Mouse (Mus musculus): ENCODE data around the gene Vps29. TPM values are rescaled to one million over a fixed set of nuclear protein-coding genes. Genes with fewer than 3 reads are reported as not detected.
A peak's percentile ranks its signal among the peaks of the same experiment; 100 is the strongest.

The Vps29 gene
- polyA plus RNA-seq, 1 experiment = 180 TPM

GRCm38 (mm10) chr5:122402160-122402559, 48.0 kb downstream of the Vps29 start:
- no peak overlapping the region for H3K27ac ChIP-seq (ENCODE audit: insufficient read depth, low read length)
- no peaks in the 10 kb centered on the region for H3K27me3 ChIP-seq (ENCODE audit: control insufficient read depth, insufficient read depth, low read length)
- H3K4me3 ChIP-seq (replicated peaks; ENCODE audit: insufficient read depth, low read depth, low read length) = no peak overlapping the region
- no peak for TF ChIP-seq CTCF (IDR thresholded peaks at IDR 0.05; ENCODE audit: borderline replicate concordance, insufficient read depth, low read depth, low read length)
- TF ChIP-seq POLR2A (IDR thresholded peaks at IDR 0.05; ENCODE audit: borderline replicate concordance, insufficient read depth, low read length) = no peak
- peaks cover 15% of the 10 kb centered on the region; the same call in 1 of the 2 replicates for H3K4me1 ChIP-seq (ENCODE audit: control insufficient read depth, insufficient read depth, low read length)
- WGBS = 47% methylated on average over 13 of the region's 13 CpGs
- no peak for DNase-seq

DNA sequence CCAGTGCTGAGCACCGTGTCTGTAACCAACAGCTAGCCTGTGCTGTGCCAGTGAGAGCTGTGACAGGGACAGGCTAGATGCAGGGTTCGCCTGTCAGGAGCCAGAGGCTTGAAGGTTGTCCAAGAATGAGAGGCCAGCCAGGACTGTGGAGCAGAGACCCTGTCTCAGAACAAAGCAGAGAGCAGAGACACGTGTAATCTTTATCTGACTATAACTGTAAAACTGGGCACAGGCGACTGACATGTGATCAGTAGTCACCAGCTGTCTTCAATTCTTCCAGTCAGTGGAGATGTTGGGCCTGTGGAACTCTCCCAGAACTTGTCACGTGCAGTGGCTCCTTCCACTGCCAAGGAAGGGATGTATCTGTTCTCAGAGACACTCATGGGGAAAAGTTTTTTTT, 48.6 kb downstream of the Vps29 start:
- H3K27me3 ChIP-seq (ENCODE audit: control insufficient read depth, insufficient read depth, low read length) = no peaks in the 10 kb centered on the region
- WGBS = 15% methylated on average over 5 of the region's 5 CpGs
- H3K4me1 ChIP-seq (ENCODE audit: control insufficient read depth, insufficient read depth, low read length) = peaks cover 15% of the 10 kb centered on the region; the same call in 1 of the 2 replicates
- H3K27ac ChIP-seq (ENCODE audit: insufficient read depth, low read length) = no peak overlapping the region
- DNase-seq = peak in 1 of 2 experiments; percentile 45
- TF ChIP-seq POLR2A (IDR thresholded peaks at IDR 0.05; ENCODE audit: borderline replicate concordance, insufficient read depth, low read length) (no peak), CTCF (IDR thresholded peaks at IDR 0.05; ENCODE audit: borderline replicate concordance, insufficient read depth, low read depth, low read length) (no peak)
- H3K4me3 ChIP-seq (replicated peaks; ENCODE audit: insufficient read depth, low read depth, low read length) = no peak overlapping the region

GRCm38 (mm10) chr5:122403362-122403761, 49.2 kb downstream of the Vps29 start:
- no peak for TF ChIP-seq CTCF (IDR thresholded peaks at IDR 0.05; ENCODE audit: borderline replicate concordance, insufficient read depth, low read depth, low read length)
- no peak for TF ChIP-seq POLR2A (IDR thresholded peaks at IDR 0.05; ENCODE audit: borderline replicate concordance, insufficient read depth, low read length)
- no peak for DNase-seq
- Histone ChIP-seq H3K4me3 (replicated peaks; ENCODE audit: insufficient read depth, low read depth, low read length) (no peak overlapping the region), H3K27ac (ENCODE audit: insufficient read depth, low read length) (no peak overlapping the region), H3K4me1 (ENCODE audit: control insufficient read depth, insufficient read depth, low read length) (peaks cover 15% of the 10 kb centered on the region; the same call in 1 of the 2 replicates), H3K27me3 (ENCODE audit: control insufficient read depth, insufficient read depth, low read length) (no peaks in the 10 kb centered on the region)
- WGBS = 53% methylated on average over 12 of the region's 12 CpGs

DNA sequence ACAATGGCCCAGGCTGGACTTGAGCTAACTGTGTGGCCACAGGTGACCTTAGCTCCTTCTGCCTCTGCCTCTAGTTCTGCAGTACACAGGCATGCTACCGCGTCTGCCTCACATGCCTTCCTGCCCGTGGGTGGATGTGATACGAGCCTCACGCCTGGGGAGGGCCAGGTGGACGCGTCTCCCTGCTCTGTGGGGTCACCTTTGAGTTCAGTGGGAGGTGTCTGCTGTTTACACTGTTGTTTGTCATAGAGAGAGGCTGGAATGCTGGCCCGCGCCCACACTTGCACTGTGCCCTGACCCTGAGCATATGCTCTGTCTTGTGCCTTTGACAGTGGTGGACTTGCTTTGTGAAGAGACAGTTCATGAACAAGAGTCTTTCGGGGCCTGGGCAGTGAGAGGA, 51.4 kb downstream of the Vps29 start:
- WGBS = 77% methylated on average over 10 of the region's 10 CpGs
- H3K4me1 ChIP-seq (ENCODE audit: control insufficient read depth, insufficient read depth, low read length) = peaks cover 15% of the 10 kb centered on the region; the same call in 1 of the 2 replicates
- TF ChIP-seq CTCF (IDR thresholded peaks at IDR 0.05; ENCODE audit: borderline replicate concordance, insufficient read depth, low read depth, low read length) (no peak), POLR2A (IDR thresholded peaks at IDR 0.05; ENCODE audit: borderline replicate concordance, insufficient read depth, low read length) (no peak)
- DNase-seq = no peak
- no peak overlapping the region for H3K4me3 ChIP-seq (replicated peaks; ENCODE audit: insufficient read depth, low read depth, low read length)
- no peaks in the 10 kb centered on the region for H3K27me3 ChIP-seq (ENCODE audit: control insufficient read depth, insufficient read depth, low read length)
- H3K27ac ChIP-seq (ENCODE audit: insufficient read depth, low read length) = no peak overlapping the region

DNA sequence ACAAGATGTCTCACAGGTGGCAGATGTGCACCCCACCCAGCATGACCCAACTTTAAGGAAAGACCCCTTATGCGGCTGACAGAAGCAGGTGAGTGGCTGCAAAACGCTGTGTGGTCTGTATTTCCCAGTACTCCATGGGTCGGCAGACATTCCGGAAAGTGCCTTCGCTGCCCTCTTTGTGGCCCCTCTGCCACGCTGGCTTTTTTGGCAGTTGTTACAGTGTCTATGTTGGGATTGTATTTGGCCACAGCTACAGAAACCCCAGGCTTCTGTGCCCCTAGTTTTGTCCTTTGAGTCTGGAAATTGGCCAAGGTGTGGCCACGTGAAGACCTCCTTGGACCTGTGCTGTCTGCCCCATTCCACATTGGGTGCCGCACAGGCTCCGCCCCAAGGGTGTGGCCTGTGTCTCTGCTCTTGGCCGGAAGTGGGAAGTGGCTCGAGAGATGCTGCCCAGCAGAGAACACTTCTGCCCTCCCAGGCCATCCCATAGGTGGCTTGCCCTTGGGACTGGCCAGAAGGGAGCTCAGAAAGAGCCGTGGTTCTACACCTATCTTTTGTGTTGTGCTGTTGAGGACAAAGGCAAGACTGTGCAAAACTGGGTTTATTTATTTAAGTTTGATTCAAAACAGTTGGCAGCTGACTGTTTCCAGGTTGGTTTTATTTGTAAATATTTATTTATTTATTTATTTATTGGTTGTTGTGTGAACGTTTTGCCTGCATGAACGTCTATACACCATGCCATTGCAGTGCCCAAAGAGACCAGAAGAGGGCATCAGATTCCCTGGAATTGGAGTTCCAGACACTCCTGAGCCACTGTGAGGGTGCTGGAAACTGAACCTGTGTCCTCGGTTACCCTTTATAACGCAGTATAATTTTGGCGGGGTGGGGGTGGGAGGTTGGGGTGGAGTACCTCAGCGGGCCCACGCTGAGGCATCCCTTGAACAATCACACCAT, 55.8 kb downstream of the Vps29 start:
- Histone ChIP-seq H3K27me3 (ENCODE audit: control insufficient read depth, insufficient read depth, low read length) (no peaks in the 10 kb centered on the region), H3K4me3 (replicated peaks; ENCODE audit: insufficient read depth, low read depth, low read length) (no peak overlapping the region), H3K27ac (ENCODE audit: insufficient read depth, low read length) (no peak overlapping the region), H3K4me1 (ENCODE audit: control insufficient read depth, insufficient read depth, low read length) (no peaks in the 10 kb centered on the region; the same call in 1 of the 2 replicates)
- TF ChIP-seq CTCF (IDR thresholded peaks at IDR 0.05; ENCODE audit: borderline replicate concordance, insufficient read depth, low read depth, low read length) = no peak
- WGBS = 83% methylated on average over 19 of the region's 19 CpGs
- no peak for DNase-seq

- no peak for TF ChIP-seq POLR2A (IDR thresholded peaks at IDR 0.05; ENCODE audit: borderline replicate concordance, insufficient read depth, low read length)
- TF ChIP-seq CTCF (IDR thresholded peaks at IDR 0.05; ENCODE audit: borderline replicate concordance, insufficient read depth, low read depth, low read length) = no peak
- no peaks in the 10 kb centered on the region for H3K4me1 ChIP-seq (ENCODE audit: control insufficient read depth, insufficient read depth, low read length)
- DNase-seq = no peak
- H3K27ac ChIP-seq (ENCODE audit: insufficient read depth, low read length) = no peak overlapping the region
- no peak overlapping the region for H3K4me3 ChIP-seq (replicated peaks; ENCODE audit: insufficient read depth, low read depth, low read length)
- 77% methylated on average over 5 of the region's 5 CpGs for WGBS
- H3K27me3 ChIP-seq (ENCODE audit: control insufficient read depth, insufficient read depth, low read length) = no peaks in the 10 kb centered on the region; the same call in 1 of the 2 replicates
These were observed 57.7 kb downstream of the Vps29 start for GRCm38 (mm10) chr5:122411892-122412291.

- DNase-seq = no peak
- no peaks in the 10 kb centered on the region for H3K4me1 ChIP-seq (ENCODE audit: control insufficient read depth, insufficient read depth, low read length)
- no peak overlapping the region for H3K4me3 ChIP-seq (replicated peaks; ENCODE audit: insufficient read depth, low read depth, low read length)
- no peak for TF ChIP-seq POLR2A (IDR thresholded peaks at IDR 0.05; ENCODE audit: borderline replicate concordance, insufficient read depth, low read length)
- TF ChIP-seq CTCF (IDR thresholded peaks at IDR 0.05; ENCODE audit: borderline replicate concordance, insufficient read depth, low read depth, low read length) = no peak
- 57% methylated on average over 6 of the region's 6 CpGs for WGBS
- H3K27me3 ChIP-seq (ENCODE audit: control insufficient read depth, insufficient read depth, low read length) = no peaks in the 10 kb centered on the region; the same call in 1 of the 2 replicates
- H3K27ac ChIP-seq (ENCODE audit: insufficient read depth, low read length) = no peak overlapping the region
These were observed 58.7 kb downstream of the Vps29 start for GRCm38 (mm10) chr5:122412826-122413225.

DNA sequence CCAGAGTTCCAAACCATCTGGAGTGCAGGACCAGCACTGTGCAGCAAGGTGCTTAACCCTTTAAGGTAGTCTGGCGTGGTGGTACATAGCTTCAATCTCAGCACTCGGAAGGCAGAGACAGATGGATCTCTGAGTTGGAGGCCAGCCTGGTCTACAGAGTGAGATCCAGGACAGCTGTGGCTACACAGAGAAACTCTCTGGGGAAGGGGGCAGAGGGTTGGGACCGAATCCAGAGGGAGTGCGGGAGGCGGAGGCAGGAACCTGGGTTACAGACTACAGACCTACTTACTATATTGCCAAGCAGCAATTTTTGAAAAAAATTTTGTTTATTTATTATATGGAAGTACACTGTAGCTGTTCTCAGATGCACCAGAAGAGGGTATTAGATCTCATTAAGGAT, 60.2 kb downstream of the Vps29 start:
- H3K4me1 ChIP-seq (ENCODE audit: control insufficient read depth, insufficient read depth, low read length) = no peaks in the 10 kb centered on the region
- WGBS = 57% methylated on average over 5 of the region's 5 CpGs
- no peak for DNase-seq
- no peaks in the 10 kb centered on the region; the same call in 1 of the 2 replicates for H3K27me3 ChIP-seq (ENCODE audit: control insufficient read depth, insufficient read depth, low read length)
- no peak overlapping the region for H3K27ac ChIP-seq (ENCODE audit: insufficient read depth, low read length)
- TF ChIP-seq POLR2A (IDR thresholded peaks at IDR 0.05; ENCODE audit: borderline replicate concordance, insufficient read depth, low read length) (no peak), CTCF (IDR thresholded peaks at IDR 0.05; ENCODE audit: borderline replicate concordance, insufficient read depth, low read depth, low read length) (no peak)
- no peak overlapping the region for H3K4me3 ChIP-seq (replicated peaks; ENCODE audit: insufficient read depth, low read depth, low read length)

Other genes with a start within 250 kb of the Vps29 start
- 9.3 and 11.9 TPM in 2 replicates for gene Ccdc63, start 213.5 kb upstream of the Vps29 start, polyA plus RNA-seq (2012; rRNA removed)
- 410 and 458 TPM in 2 replicates for gene Ppp1cc, start 196.1 kb upstream of the Vps29 start, polyA plus RNA-seq (2012; rRNA removed)
- 1.00 and 1.3 TPM in 2 replicates for gene Hvcn1, start 147.6 kb upstream of the Vps29 start, polyA plus RNA-seq (2012; rRNA removed)
- gene Tctn1, start 89.9 kb upstream of the Vps29 start, polyA plus RNA-seq (2012; rRNA removed) = 28.6 and 29.2 TPM in 2 replicates
- gene Pptc7, start 70.0 kb upstream of the Vps29 start, polyA plus RNA-seq (2012; rRNA removed) = 46.4 and 48.4 TPM in 2 replicates
- gene Rad9b, start 136 bp upstream of the Vps29 start, polyA plus RNA-seq (2012; rRNA removed) = 6.9 TPM in 2 replicates
- gene Gpn3, start 17.5 kb downstream of the Vps29 start, polyA plus RNA-seq (2012; rRNA removed) = 46.5 and 48.7 TPM in 2 replicates
- gene Fam216a, start 18.0 kb downstream of the Vps29 start, polyA plus RNA-seq (2012; rRNA removed) = 94.8 and 98.5 TPM in 2 replicates
- 189 and 203 TPM in 2 replicates for gene Arpc3, start 37.5 kb downstream of the Vps29 start, polyA plus RNA-seq (2012; rRNA removed)
- 36.0 and 38.0 TPM in 2 replicates for gene Anapc7, start 67.3 kb downstream of the Vps29 start, polyA plus RNA-seq (2012; rRNA removed)
- 422 and 482 TPM in 2 replicates for gene Atp2a2, start 147.9 kb downstream of the Vps29 start, polyA plus RNA-seq (2012; rRNA removed)